Mouse (Mus musculus): ENCODE measurements around the gene Mob4.

DNA sequence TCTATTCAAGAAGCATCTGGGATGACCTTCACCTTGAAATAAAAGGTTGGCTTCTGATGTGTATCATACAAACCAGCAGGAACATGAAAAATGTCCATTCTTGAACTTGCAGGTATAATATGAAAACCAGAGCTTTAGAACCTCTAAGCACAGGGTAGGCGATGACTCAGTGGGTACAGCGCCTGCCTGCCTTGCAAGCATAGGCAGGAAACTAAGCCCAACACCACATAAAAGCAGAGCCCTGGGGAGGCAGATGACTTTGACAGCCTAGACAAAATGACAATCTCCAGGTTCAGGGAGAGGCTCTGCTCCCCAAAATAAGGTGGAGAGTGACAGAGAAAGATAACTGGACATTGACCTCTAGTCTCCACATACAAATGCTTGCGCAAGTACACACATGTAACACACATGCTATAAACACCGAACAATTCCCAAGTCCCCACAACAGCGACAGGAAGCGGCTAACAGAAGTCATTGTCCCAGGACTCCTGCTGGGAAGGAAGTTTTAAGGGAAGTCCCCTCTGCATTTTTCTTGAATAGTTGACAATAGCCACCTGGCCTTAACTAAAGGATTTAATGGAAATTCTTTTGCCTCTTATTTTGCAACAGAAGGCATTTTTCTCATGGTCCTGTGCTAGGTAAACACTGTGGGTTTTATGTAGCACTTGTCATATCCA, 65.4 kb downstream of the Mob4 start:
- TF ChIP-seq POLR2A (IDR thresholded peaks at IDR 0.05; ENCODE audit: extremely low read depth, insufficient read depth, low read length) (no peak), CTCF (IDR thresholded peaks at IDR 0.05; ENCODE audit: extremely low read depth, insufficient read depth, low read length) (no peak)

Measured in cortical plate, adult 2 months (tissue).